Mouse (Mus musculus) stomach, embryonic 16.5 days (tissue): Measurements from ENCODE around the gene Shf. TPM values are rescaled to one million over a fixed set of nuclear protein-coding genes. Genes with fewer than 3 reads are reported as not detected.

Experiments used
- ATAC-seq: fragments of 200-750 bp; cut with Nextera tagmentation; 2 replicates; pipeline ENCODE4 v1.8.0; 2017; ENCODE audit warnings: moderate number of reproducible peaks, moderate TSS enrichment; ENCODE audit not compliant: insufficient read depth, low FRiP score
- H3K27ac ChIP-seq: fragments of 300-500 bp; sonication (generic); 2 replicates; pipeline ENCODE4 v1.5.1; 2014; ENCODE audit warnings: low read length
- H3K27me3 ChIP-seq: fragments of 300-500 bp; sonication (generic); 2 replicates; pipeline ENCODE4 v1.6.1; 2014; ENCODE audit warnings: low read length, control low read depth, mixed read lengths; ENCODE audit not compliant: control insufficient read depth, insufficient read depth
- H3K36me3 ChIP-seq: fragments of 300-500 bp; sonication (generic); 2 replicates; pipeline ENCODE4 v1.6.1; 2014; ENCODE audit warnings: low read length; ENCODE audit not compliant: control insufficient read depth, insufficient read depth
- H3K4me1 ChIP-seq: fragments of 300-500 bp; sonication (generic); 2 replicates; pipeline ENCODE4 v1.6.1; 2014; ENCODE audit warnings: low read length, control low read depth, mixed read lengths; ENCODE audit not compliant: control insufficient read depth, insufficient read depth
- H3K4me2 ChIP-seq: fragments of 300-500 bp; sonication (generic); 2 replicates; pipeline ENCODE4 v1.6.1; 2014; ENCODE audit warnings: low read depth, low read length, mixed read lengths
- H3K4me3 ChIP-seq: fragments of 300-500 bp; sonication (generic); replicated peaks from 2 replicates; pipeline ENCODE4 v1.5.1; 2014; ENCODE audit warnings: mild to moderate bottlenecking, low read length
- H3K9ac ChIP-seq: fragments of 300-500 bp; sonication (generic); 2 replicates; pipeline ENCODE4 v1.6.1; 2014; ENCODE audit warnings: low read length
- H3K9me3 ChIP-seq: fragments of 300-500 bp; sonication (generic); replicated peaks from 2 replicates; pipeline ENCODE4 v1.6.1; 2016; ENCODE audit warnings: low read length, control low read depth; ENCODE audit not compliant: control insufficient read depth
- WGBS: fragments of 180-500 bp; shearing (Covaris S2); extraction: QIAGEN DNeasy Blood & Tissue Kit; methylation state at CpG from one replicate; pipeline ENCODE4 v1.1.7; 2014; 5-methylcytosine and 5-hydroxymethylcytosine counted together
- polyA plus RNA-seq: library from polyadenylated mRNA; unstranded; fragments of >200 nt; fragmentation: Nextera tagmentation; extraction: Ambion mirVana; gene quantifications from 2 replicates; pipeline ENCODE4 v1.2.1, GENCODE M21; 2015

Shf gene
- polyA plus RNA-seq, 1 experiment from 2014 or later, result 2.5 TPM

- Histone ChIP-seq H3K27me3 (no peaks in the 10 kb centered on the region), H3K4me1 (peaks cover 16% of the 10 kb centered on the region), H3K4me3 (no peak overlapping the region), H3K9ac (no peak overlapping the region), H3K9me3 (no peaks in the 10 kb centered on the region), H3K27ac (no peak overlapping the region), H3K4me2 (no peak overlapping the region), H3K36me3 (no peaks in the 10 kb centered on the region)
- WGBS, result 81% methylated on average over 3 of the region's 3 CpGs
- ATAC-seq, result no peak
Observed at GRCm38 (mm10) chr2:122364352-122364944, 4.5 kb downstream of the Shf start.

GRCm38 (mm10) chr2:122362622-122363523 is 6.1 kb downstream of the Shf start:
- H3K4me1 ChIP-seq, result peaks cover 10% of the 10 kb centered on the region
- no peaks in the 10 kb centered on the region for H3K27me3 ChIP-seq
- no peak overlapping the region for H3K27ac ChIP-seq
- H3K9ac ChIP-seq, result no peak overlapping the region
- no peak overlapping the region for H3K4me3 ChIP-seq
- H3K4me2 ChIP-seq, result no peak overlapping the region
- H3K9me3 ChIP-seq, result no peaks in the 10 kb centered on the region
- H3K36me3 ChIP-seq, result no peaks in the 10 kb centered on the region
- ATAC-seq, result no peak
- 84% methylated on average over 13 of the region's 13 CpGs for WGBS

GRCm38 (mm10) chr2:122361868-122362621 is 6.9 kb downstream of the Shf start:
- Histone ChIP-seq H3K27me3 (no peaks in the 10 kb centered on the region), H3K36me3 (no peaks in the 10 kb centered on the region), H3K9me3 (no peaks in the 10 kb centered on the region), H3K27ac (no peak overlapping the region), H3K4me2 (no peak overlapping the region), H3K4me1 (peaks cover 4% of the 10 kb centered on the region), H3K9ac (no peak overlapping the region), H3K4me3 (no peak overlapping the region)
- ATAC-seq, result no peak
- WGBS, result 63% methylated on average over 10 of the region's 10 CpGs

- no peak overlapping the region for H3K27ac ChIP-seq
- H3K4me2 ChIP-seq, result no peak overlapping the region
- H3K27me3 ChIP-seq, result no peaks in the 10 kb centered on the region
- no peaks in the 10 kb centered on the region for H3K4me1 ChIP-seq
- H3K9ac ChIP-seq, result no peak overlapping the region
- WGBS, result 71% methylated on average over 6 of the region's 6 CpGs
- H3K9me3 ChIP-seq, result no peaks in the 10 kb centered on the region
- no peaks in the 10 kb centered on the region for H3K36me3 ChIP-seq
- no peak for ATAC-seq
- H3K4me3 ChIP-seq, result no peak overlapping the region
Observed at GRCm38 (mm10) chr2:122361181-122361580, 7.8 kb downstream of the Shf start.

GRCm38 (mm10) chr2:122360310-122360709 is 8.7 kb downstream of the Shf start:
- no peak overlapping the region for H3K4me3 ChIP-seq
- no peaks in the 10 kb centered on the region for H3K27me3 ChIP-seq
- H3K4me2 ChIP-seq, result no peak overlapping the region
- no peaks in the 10 kb centered on the region for H3K4me1 ChIP-seq
- H3K9me3 ChIP-seq, result no peaks in the 10 kb centered on the region
- 73% methylated on average over 6 of the region's 6 CpGs for WGBS
- peak; percentile 45; the same call in 1 of the 2 replicates for ATAC-seq
- no peaks in the 10 kb centered on the region for H3K36me3 ChIP-seq
- no peak overlapping the region for H3K27ac ChIP-seq
- H3K9ac ChIP-seq, result no peak overlapping the region

GRCm38 (mm10) chr2:122356187-122356586 is 12.8 kb downstream of the Shf start:
- WGBS, result 85% methylated on average over 3 of the region's 3 CpGs
- H3K9me3 ChIP-seq, result no peaks in the 10 kb centered on the region
- no peak overlapping the region for H3K9ac ChIP-seq
- H3K27me3 ChIP-seq, result no peaks in the 10 kb centered on the region
- no peak overlapping the region for H3K27ac ChIP-seq
- H3K4me3 ChIP-seq, result no peak overlapping the region
- ATAC-seq, result no peak
- H3K36me3 ChIP-seq, result no peaks in the 10 kb centered on the region
- peaks cover 7% of the 10 kb centered on the region for H3K4me1 ChIP-seq
- no peak overlapping the region for H3K4me2 ChIP-seq

- Histone ChIP-seq H3K4me1 (peaks cover 7% of the 10 kb centered on the region), H3K27ac (no peak overlapping the region)
Observed at GRCm38 (mm10) chr2:122355389-122355788, 13.6 kb downstream of the Shf start.

GRCm38 (mm10) chr2:122354191-122354929 is 14.6 kb downstream of the Shf start:
- no peak overlapping the region for H3K27ac ChIP-seq
- no peaks in the 10 kb centered on the region for H3K9me3 ChIP-seq
- H3K4me1 ChIP-seq, result peaks cover 10% of the 10 kb centered on the region
- H3K4me3 ChIP-seq, result no peak overlapping the region
- H3K27me3 ChIP-seq, result no peaks in the 10 kb centered on the region
- WGBS, result 68% methylated on average over 12 of the region's 12 CpGs
- ATAC-seq, result no peak
- H3K9ac ChIP-seq, result no peak overlapping the region
- H3K4me2 ChIP-seq, result no peak overlapping the region
- no peaks in the 10 kb centered on the region for H3K36me3 ChIP-seq

More at GRCm38 (mm10) chr2:122355389-122355788, 13.6 kb downstream of the Shf start:
- Histone ChIP-seq H3K4me2 (no peak overlapping the region), H3K9me3 (no peaks in the 10 kb centered on the region), H3K27me3 (no peaks in the 10 kb centered on the region), H3K4me3 (no peak overlapping the region), H3K36me3 (no peaks in the 10 kb centered on the region), H3K9ac (no peak overlapping the region)
- WGBS, result 81% methylated on average over 5 of the region's 5 CpGs
- no peak for ATAC-seq
